Mouse (Mus musculus) forebrain, embryonic 16.5 days (tissue): ENCODE data around the gene Rpl3. TPM values are rescaled to one million over a fixed set of nuclear protein-coding genes. Genes with fewer than 3 reads are reported as not detected.

Experiments used
- ATAC-seq: fragments of 200-750 bp; cut with Nextera tagmentation; 2 replicates; pipeline ENCODE4 v1.8.0; 2017; ENCODE audit warnings: mild to moderate bottlenecking, moderate library complexity
- H3K27ac ChIP-seq: fragments of 300-500 bp; sonication (generic); 2 replicates; pipeline ENCODE4 v1.5.1; 2014; ENCODE audit warnings: low read length, control low read depth
- H3K27me3 ChIP-seq: fragments of 300-500 bp; sonication (generic); replicated peaks from 2 replicates; pipeline ENCODE4 v1.6.1; 2014; ENCODE audit warnings: low read length; ENCODE audit not compliant: control insufficient read depth, insufficient read depth
- H3K36me3 ChIP-seq: fragments of 300-500 bp; sonication (generic); 2 replicates; pipeline ENCODE4 v1.6.1; 2014; ENCODE audit not compliant: control insufficient read depth, insufficient read depth
- H3K4me1 ChIP-seq: fragments of 300-500 bp; sonication (generic); replicated peaks from 2 replicates; pipeline ENCODE4 v1.6.1; 2014; ENCODE audit warnings: low read length; ENCODE audit not compliant: control insufficient read depth, insufficient read depth
- H3K4me2 ChIP-seq: fragments of 300-500 bp; sonication (generic); 2 replicates; pipeline ENCODE4 v1.6.1; 2014; ENCODE audit warnings: mild to moderate bottlenecking, low read length, control low read depth
- H3K4me3 ChIP-seq: fragments of 300-500 bp; sonication (generic); replicated peaks from 2 replicates; pipeline ENCODE4 v1.5.1; 2014; ENCODE audit warnings: mild to moderate bottlenecking, low read length, control low read depth
- H3K9ac ChIP-seq: fragments of 300-500 bp; sonication (generic); replicated peaks from 2 replicates; pipeline ENCODE4 v1.6.1; 2014; ENCODE audit warnings: low read depth, low read length, control low read depth
- H3K9me3 ChIP-seq: fragments of 300-500 bp; sonication (generic); 2 replicates; pipeline ENCODE4 v1.6.1; 2016; ENCODE audit warnings: low read length; ENCODE audit not compliant: control insufficient read depth
- WGBS: fragments of 180-500 bp; shearing (Covaris S2); extraction: QIAGEN DNeasy Blood & Tissue Kit; methylation state at CpG from one replicate; pipeline ENCODE4 v1.1.7; 2014; 5-methylcytosine and 5-hydroxymethylcytosine counted together
- polyA plus RNA-seq: library from polyadenylated mRNA; unstranded; fragments of >200 nt; fragmentation: Nextera tagmentation; extraction: Ambion mirVana; gene quantifications from 2 replicates; pipeline ENCODE4 v1.2.1, GENCODE M21; 2015

Gene Rpl3
- polyA plus RNA-seq, 1 experiment from 2014 or later = 605 TPM

DNA sequence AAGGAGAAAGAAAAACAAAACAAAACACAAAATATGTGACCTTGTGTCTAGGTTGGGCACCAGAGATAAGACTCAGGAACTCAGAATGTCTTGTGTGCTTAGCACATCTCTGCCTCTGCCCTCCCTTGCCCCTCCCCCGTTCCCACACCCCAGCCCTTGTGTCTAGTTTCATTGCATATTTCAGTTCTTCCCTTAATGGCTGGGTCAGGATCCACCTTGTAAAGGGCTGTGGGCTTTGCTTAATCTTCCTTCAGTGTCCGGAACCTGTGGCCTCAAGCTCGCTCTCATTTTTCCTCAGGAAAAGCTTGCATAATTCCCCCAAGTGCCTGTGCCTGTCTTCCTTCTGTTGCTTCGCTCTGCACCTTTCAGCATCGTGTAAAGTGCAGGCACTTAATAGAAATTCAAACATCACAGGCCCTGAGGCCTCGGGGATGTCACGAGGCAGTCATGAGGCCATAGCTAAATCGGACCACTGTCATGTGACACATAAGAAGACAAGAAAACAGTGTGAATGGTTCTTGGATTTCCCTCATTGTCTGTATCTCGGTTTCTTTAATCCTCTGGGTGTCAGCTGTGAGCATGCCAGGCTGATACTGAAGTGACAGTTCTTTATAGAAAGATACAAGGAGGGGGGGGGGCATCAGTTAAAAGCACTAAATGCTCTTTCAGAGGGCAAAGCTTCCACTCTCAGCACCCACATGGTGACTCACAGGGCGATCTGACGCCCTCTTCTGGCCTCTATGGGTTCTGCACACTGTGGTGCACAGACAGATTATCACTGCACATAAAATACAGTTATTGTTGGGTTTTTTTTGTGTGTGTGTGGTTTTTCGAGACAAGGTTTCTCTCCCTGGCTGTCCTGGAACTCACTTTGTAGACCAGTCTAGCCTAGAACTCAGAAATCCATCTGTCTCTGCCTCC lies 14.1 kb upstream of the Rpl3 start:
- H3K9me3 ChIP-seq = no peaks in the 10 kb centered on the region
- peaks cover 6% of the 10 kb centered on the region for H3K4me1 ChIP-seq
- H3K9ac ChIP-seq = no peak overlapping the region
- no peak for ATAC-seq
- 74% methylated on average over 12 of the region's 12 CpGs for WGBS
- no peak overlapping the region for H3K4me2 ChIP-seq
- no peak overlapping the region for H3K4me3 ChIP-seq
- 0 out of 2 replicates have a peak, but pooled peaks cover 4% of the 10 kb centered on the region for H3K36me3 ChIP-seq
- H3K27me3 ChIP-seq = no peaks in the 10 kb centered on the region
- no peak overlapping the region for H3K27ac ChIP-seq

- no peak overlapping the region for H3K4me2 ChIP-seq
- H3K9me3 ChIP-seq = no peaks in the 10 kb centered on the region
- no peak overlapping the region for H3K27ac ChIP-seq
- H3K36me3 ChIP-seq = no peaks in the 10 kb centered on the region
- no peak for ATAC-seq
- no peaks in the 10 kb centered on the region for H3K27me3 ChIP-seq
- H3K4me3 ChIP-seq = no peak overlapping the region
- peaks cover 22% of the 10 kb centered on the region for H3K4me1 ChIP-seq
- 81% methylated on average over 6 of the region's 6 CpGs for WGBS
- H3K9ac ChIP-seq = no peak overlapping the region
These were observed 10.8 kb upstream of the Rpl3 start for GRCm38 (mm10) chr15:80102495-80102894.

- no peak overlapping the region for H3K4me2 ChIP-seq
- no peaks in the 10 kb centered on the region for H3K36me3 ChIP-seq
- 82% methylated on average over 6 of the region's 6 CpGs for WGBS
- H3K9ac ChIP-seq = no peak overlapping the region
- H3K27me3 ChIP-seq = no peaks in the 10 kb centered on the region
- ATAC-seq = no peak
- H3K4me3 ChIP-seq = no peak overlapping the region
- H3K9me3 ChIP-seq = no peaks in the 10 kb centered on the region
- H3K4me1 ChIP-seq = peaks cover 27% of the 10 kb centered on the region
- H3K27ac ChIP-seq = peak overlapping the region; percentile 57
These were observed 9.8 kb upstream of the Rpl3 start for GRCm38 (mm10) chr15:80101503-80101902.

GRCm38 (mm10) chr15:80100871-80101270 lies 9.2 kb upstream of the Rpl3 start:
- peak overlapping the region; percentile 57 for H3K27ac ChIP-seq
- no peak overlapping the region for H3K9ac ChIP-seq
- H3K36me3 ChIP-seq = no peaks in the 10 kb centered on the region
- peak overlapping the region; percentile 10; the same call in 1 of the 2 replicates for H3K4me2 ChIP-seq
- 72% methylated on average over 10 of the region's 10 CpGs for WGBS
- peak; percentile 64; the same call in 1 of the 2 replicates for ATAC-seq
- H3K4me1 ChIP-seq = peaks cover 29% of the 10 kb centered on the region
- H3K27me3 ChIP-seq = no peaks in the 10 kb centered on the region
- no peak overlapping the region for H3K4me3 ChIP-seq
- no peaks in the 10 kb centered on the region for H3K9me3 ChIP-seq

DNA sequence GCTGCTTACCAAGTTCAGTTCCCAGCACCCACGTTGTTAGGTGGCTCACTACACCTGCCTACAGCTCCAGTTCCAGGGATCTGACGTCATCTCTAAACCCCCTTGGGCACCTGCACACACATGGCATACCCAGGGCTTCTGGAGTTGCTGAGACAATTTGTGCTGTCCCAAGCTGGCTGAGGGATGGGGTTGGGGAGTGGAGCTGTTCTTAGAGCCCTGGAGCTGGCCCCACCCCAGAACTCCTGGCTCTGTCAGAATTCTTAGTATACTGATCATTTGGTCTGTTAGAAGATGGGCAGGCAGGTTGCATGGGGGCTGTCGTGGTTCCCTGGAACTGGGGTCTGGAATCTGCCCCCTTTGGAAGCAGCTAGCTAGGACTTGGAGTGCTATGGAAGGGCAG lies 8.5 kb upstream of the Rpl3 start:
- Histone ChIP-seq H3K36me3 (no peaks in the 10 kb centered on the region), H3K9ac (no peak overlapping the region), H3K4me1 (peaks cover 29% of the 10 kb centered on the region), H3K4me3 (no peak overlapping the region), H3K9me3 (no peaks in the 10 kb centered on the region), H3K4me2 (no peak overlapping the region), H3K27ac (no peak overlapping the region), H3K27me3 (no peaks in the 10 kb centered on the region)
- ATAC-seq = no peak
- WGBS = 77% methylated on average over 3 of the region's 3 CpGs

- Histone ChIP-seq H3K4me1 (peaks cover 29% of the 10 kb centered on the region), H3K9me3 (no peaks in the 10 kb centered on the region), H3K27ac (no peak overlapping the region), H3K4me3 (no peak overlapping the region), H3K27me3 (no peaks in the 10 kb centered on the region), H3K36me3 (no peaks in the 10 kb centered on the region), H3K4me2 (no peak overlapping the region), H3K9ac (no peak overlapping the region)
- WGBS = 83% methylated on average over 3 of the region's 3 CpGs
- no peak for ATAC-seq
These were observed 7.8 kb upstream of the Rpl3 start for GRCm38 (mm10) chr15:80099477-80099876.

DNA sequence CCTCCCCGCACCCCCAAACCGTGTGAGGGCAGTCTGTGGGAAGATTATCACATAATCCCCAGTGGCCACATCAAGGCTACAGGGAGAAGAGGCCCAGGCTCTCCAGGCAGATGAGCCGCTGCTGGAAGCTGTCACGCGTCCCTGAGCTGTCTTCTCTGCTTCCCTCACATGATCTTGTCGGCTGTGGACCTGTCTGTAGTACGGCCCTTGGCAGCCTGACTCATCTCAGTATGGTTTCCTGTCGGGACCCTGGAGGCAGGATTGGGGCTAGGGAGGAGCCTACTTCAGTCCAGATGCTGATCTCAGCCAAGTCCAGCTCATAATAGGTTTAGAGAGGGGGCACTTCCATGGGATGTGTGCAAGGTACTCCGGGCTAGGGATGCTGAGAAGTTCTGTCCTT lies 7.1 kb upstream of the Rpl3 start:
- no peaks in the 10 kb centered on the region for H3K9me3 ChIP-seq
- ATAC-seq = no peak
- H3K27me3 ChIP-seq = no peaks in the 10 kb centered on the region
- H3K4me3 ChIP-seq = no peak overlapping the region
- H3K9ac ChIP-seq = no peak overlapping the region
- WGBS = 60% methylated on average over 9 of the region's 9 CpGs
- no peak overlapping the region for H3K4me2 ChIP-seq
- no peaks in the 10 kb centered on the region for H3K36me3 ChIP-seq
- peaks cover 29% of the 10 kb centered on the region for H3K4me1 ChIP-seq
- H3K27ac ChIP-seq = no peak overlapping the region

GRCm38 (mm10) chr15:80097999-80098461 lies 6.4 kb upstream of the Rpl3 start:
- no peak overlapping the region for H3K4me2 ChIP-seq
- WGBS = 33% methylated on average over 8 of the region's 8 CpGs
- ATAC-seq = no peak
- H3K4me1 ChIP-seq = peaks cover 32% of the 10 kb centered on the region
- H3K9me3 ChIP-seq = no peaks in the 10 kb centered on the region
- H3K4me3 ChIP-seq = no peak overlapping the region
- H3K27me3 ChIP-seq = no peaks in the 10 kb centered on the region
- no peak overlapping the region for H3K9ac ChIP-seq
- H3K36me3 ChIP-seq = no peaks in the 10 kb centered on the region
- H3K27ac ChIP-seq = no peak overlapping the region

DNA sequence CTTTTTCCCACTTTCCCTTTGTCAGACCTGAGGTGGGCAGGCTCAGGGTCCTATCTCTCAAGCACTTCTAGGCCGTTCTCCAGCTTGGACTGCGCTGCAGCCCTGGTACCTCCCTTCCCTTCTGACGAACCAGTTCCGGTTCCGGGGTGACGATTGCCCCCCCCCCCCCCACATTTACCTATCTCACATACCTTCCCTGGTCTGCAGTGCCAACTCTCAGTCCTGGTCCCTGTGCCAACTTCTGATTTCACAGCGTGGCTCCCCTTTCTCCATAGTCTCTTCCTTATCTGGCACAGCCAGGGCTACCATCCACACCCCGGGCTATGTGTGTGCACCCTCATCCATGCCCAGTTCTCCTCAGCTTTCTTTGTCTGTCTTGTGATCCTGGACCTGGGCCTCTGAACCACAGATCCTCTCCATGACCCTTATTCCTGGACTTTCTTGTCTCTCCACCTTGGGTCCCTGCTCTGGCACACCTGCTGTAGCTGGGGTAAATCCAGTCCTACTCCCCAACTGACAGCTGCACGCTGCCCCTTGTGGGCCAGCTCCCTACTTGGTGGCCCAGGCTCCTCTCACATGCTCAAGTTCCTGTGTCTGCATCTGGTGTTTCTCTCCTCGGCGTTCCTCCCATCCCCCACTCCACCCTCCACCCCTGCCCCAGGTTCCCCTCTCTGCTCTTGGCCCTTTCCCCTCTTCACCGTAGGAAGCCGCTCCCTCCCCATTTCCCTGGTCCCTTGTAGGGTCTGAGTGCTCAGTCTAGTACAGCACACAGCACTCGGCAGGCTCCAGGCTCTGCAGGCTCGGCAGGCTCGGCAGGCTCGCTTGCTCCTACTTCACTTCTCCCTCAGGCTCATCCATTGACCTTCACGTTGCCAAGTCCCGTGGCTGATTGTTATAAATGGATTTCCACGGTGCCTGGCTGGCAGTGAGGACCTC lies 5.5 kb upstream of the Rpl3 start:
- no peak overlapping the region for H3K27ac ChIP-seq
- no peaks in the 10 kb centered on the region for H3K27me3 ChIP-seq
- no peak overlapping the region for H3K9ac ChIP-seq
- H3K4me2 ChIP-seq = no peak overlapping the region
- H3K9me3 ChIP-seq = no peaks in the 10 kb centered on the region
- no peaks in the 10 kb centered on the region for H3K36me3 ChIP-seq
- 27% methylated on average over 20 of the region's 20 CpGs for WGBS
- no peak overlapping the region for H3K4me3 ChIP-seq
- H3K4me1 ChIP-seq = peaks cover 40% of the 10 kb centered on the region
- ATAC-seq = no peak
